Mouse (Mus musculus) stomach, postnatal 0 days (tissue): ENCODE results near the gene Pnrc1. TPM values are rescaled to one million over a fixed set of nuclear protein-coding genes. Genes with fewer than 3 reads are reported as not detected.

ENCODE experiments used
- ATAC-seq: fragments of 200-750 bp; cut with Nextera tagmentation; 2 replicates; pipeline ENCODE4 v1.8.0; 2017; ENCODE audit not compliant: low FRiP score, low TSS enrichment
- DNase-seq: peaks from one replicate; pipeline ENCODE4 v3.0.0-alpha.2; 2016; ENCODE audit warnings: low spot score
- H3K27ac ChIP-seq: fragments of 300-500 bp; sonication (generic); replicated peaks from 2 replicates; pipeline ENCODE4 v1.5.1; 2014; ENCODE audit warnings: mild to moderate bottlenecking, control low read depth
- H3K27me3 ChIP-seq: fragments of 300-500 bp; sonication (generic); 2 replicates; pipeline ENCODE4 v1.6.1; 2014; ENCODE audit warnings: low read length; ENCODE audit not compliant: control insufficient read depth, insufficient read depth
- H3K36me3 ChIP-seq: fragments of 300-500 bp; sonication (generic); 2 replicates; pipeline ENCODE4 v1.6.1; 2014; ENCODE audit warnings: low read length, mixed read lengths; ENCODE audit not compliant: control insufficient read depth, insufficient read depth
- H3K4me1 ChIP-seq: fragments of 300-500 bp; sonication (generic); replicated peaks from 2 replicates; pipeline ENCODE4 v1.6.1; 2014; ENCODE audit warnings: antibody characterized with exemption; ENCODE audit not compliant: control insufficient read depth, insufficient read depth
- H3K4me2 ChIP-seq: fragments of 300-500 bp; sonication (generic); replicated peaks from 2 replicates; pipeline ENCODE4 v1.6.1; 2014; ENCODE audit warnings: low read depth, mild to moderate bottlenecking, control low read depth, moderate library complexity
- H3K4me3 ChIP-seq: fragments of 300-500 bp; sonication (generic); 2 replicates; pipeline ENCODE4 v1.5.1; 2014; ENCODE audit warnings: low read depth, low read length, control low read depth
- H3K9ac ChIP-seq: fragments of 300-500 bp; sonication (generic); 2 replicates; pipeline ENCODE4 v1.6.1; 2014; ENCODE audit warnings: mild to moderate bottlenecking, low read length, control low read depth, mixed read lengths
- H3K9me3 ChIP-seq: fragments of 300-500 bp; sonication (generic); 2 replicates; pipeline ENCODE4 v1.6.1; 2016; ENCODE audit warnings: low read length; ENCODE audit not compliant: control insufficient read depth
- CTCF ChIP-seq: IDR thresholded peaks from 2 replicates; pipeline ENCODE4 v1.5.1; 2016; ENCODE audit warnings: antibody characterized with exemption, low read depth, mild to moderate bottlenecking, moderate library complexity
- EP300 ChIP-seq: optimal IDR thresholded peaks from 2 replicates; pipeline ENCODE3; 2016; ENCODE audit warnings: antibody characterized with exemption
- WGBS: fragments of 180-500 bp; shearing (Covaris S2); extraction: QIAGEN DNeasy Blood & Tissue Kit; methylation state at CpG from one replicate; pipeline ENCODE4 v1.1.7; 2014; 5-methylcytosine and 5-hydroxymethylcytosine counted together
- polyA plus RNA-seq: library from polyadenylated mRNA; unstranded; fragments of >200 nt; fragmentation: Nextera tagmentation; extraction: Ambion mirVana; gene quantifications from 2 replicates; pipeline ENCODE4 v1.2.1, GENCODE M21; 2015

The Pnrc1 gene
- polyA plus RNA-seq, 1 experiment from 2014 or later: 69.3 TPM

GRCm38 (mm10) chr4:33292409-33293370 lies 2.7 kb upstream of the Pnrc1 start:
- Histone ChIP-seq H3K4me1 (no peaks in the 10 kb centered on the region), H3K4me3 (no peak overlapping the region), H3K9ac (no peak overlapping the region), H3K36me3 (no peaks in the 10 kb centered on the region), H3K9me3 (no peaks in the 10 kb centered on the region), H3K4me2 (no peak overlapping the region), H3K27ac (no peak overlapping the region), H3K27me3 (no peaks in the 10 kb centered on the region)
- peak; percentile 79 for DNase-seq
- WGBS: 16% methylated on average over 16 of the region's 16 CpGs
- ATAC-seq: no peak; the same call in 1 of the 2 replicates
- TF ChIP-seq CTCF: peak; percentile 89
- no peak for TF ChIP-seq EP300

- H3K4me1 ChIP-seq: no peaks in the 10 kb centered on the region
- TF ChIP-seq EP300 (no peak), CTCF (peak; percentile 53)
- WGBS: 34% methylated on average over 4 of the region's 4 CpGs
- H3K27ac ChIP-seq: no peak overlapping the region
- no peak for ATAC-seq
- no peak overlapping the region for H3K4me3 ChIP-seq
- no peaks in the 10 kb centered on the region for H3K36me3 ChIP-seq
- H3K4me2 ChIP-seq: no peak overlapping the region
- no peaks in the 10 kb centered on the region for H3K27me3 ChIP-seq
- H3K9ac ChIP-seq: no peak overlapping the region
- no peak for DNase-seq
- no peaks in the 10 kb centered on the region for H3K9me3 ChIP-seq
Observed at GRCm38 (mm10) chr4:33290878-33291277, 915 bp upstream of the Pnrc1 start.

- H3K9me3 ChIP-seq: no peaks in the 10 kb centered on the region
- TF ChIP-seq CTCF: no peak
- no peak for TF ChIP-seq EP300
- no peaks in the 10 kb centered on the region for H3K27me3 ChIP-seq
- WGBS: 76% methylated on average over 12 of the region's 12 CpGs
- DNase-seq (no peak), ATAC-seq (no peak)
- no peaks in the 10 kb centered on the region for H3K36me3 ChIP-seq
- no peak overlapping the region for H3K27ac ChIP-seq
- no peaks in the 10 kb centered on the region for H3K4me1 ChIP-seq
- peak overlapping the region; percentile 38; the same call in 1 of the 2 replicates for H3K9ac ChIP-seq
- peak overlapping the region; percentile 44 for H3K4me2 ChIP-seq
- peak overlapping the region; percentile 29 for H3K4me3 ChIP-seq
Observed at GRCm38 (mm10) chr4:33289106-33289650, 785 bp downstream of the Pnrc1 start.

GRCm38 (mm10) chr4:33285448-33285847 lies 4.5 kb downstream of the Pnrc1 start:
- no peak overlapping the region for H3K4me3 ChIP-seq
- TF ChIP-seq CTCF: no peak
- no peak for TF ChIP-seq EP300
- no peaks in the 10 kb centered on the region for H3K4me1 ChIP-seq
- H3K9me3 ChIP-seq: no peaks in the 10 kb centered on the region
- no peak overlapping the region for H3K27ac ChIP-seq
- H3K36me3 ChIP-seq: no peaks in the 10 kb centered on the region
- no peak for ATAC-seq
- DNase-seq: no peak
- no peak overlapping the region for H3K4me2 ChIP-seq
- no peak overlapping the region for H3K9ac ChIP-seq
- H3K27me3 ChIP-seq: no peaks in the 10 kb centered on the region
- WGBS: 83% methylated on average over 8 of the region's 8 CpGs

GRCm38 (mm10) chr4:33284083-33284880 lies 5.7 kb downstream of the Pnrc1 start:
- H3K9ac ChIP-seq: no peak overlapping the region
- H3K36me3 ChIP-seq: no peaks in the 10 kb centered on the region
- DNase-seq (no peak), ATAC-seq (peak; percentile 69)
- H3K27me3 ChIP-seq: no peaks in the 10 kb centered on the region
- no peaks in the 10 kb centered on the region for H3K4me1 ChIP-seq
- H3K4me3 ChIP-seq: no peak overlapping the region
- H3K27ac ChIP-seq: no peak overlapping the region
- H3K9me3 ChIP-seq: no peaks in the 10 kb centered on the region
- H3K4me2 ChIP-seq: no peak overlapping the region
- 56% methylated on average over 5 of the region's 5 CpGs for WGBS
- TF ChIP-seq CTCF: no peak
- TF ChIP-seq EP300: no peak
